Mouse (Mus musculus) testis, adult 2 months (tissue): ENCODE measurements around the gene Cdh26. TPM values are rescaled to one million over a fixed set of nuclear protein-coding genes. Genes with fewer than 3 reads are reported as not detected.

Experiments
- H3K27ac ChIP-seq: fragments of 200-500 bp; 2 replicates; pipeline ENCODE4 v1.5.1; 2012; ENCODE audit warnings: low read depth, low read length; ENCODE audit not compliant: control insufficient read depth, insufficient read depth
- H3K27me3 ChIP-seq: fragments of 200-500 bp; 2 replicates; pipeline ENCODE4 v1.6.1; 2012; ENCODE audit warnings: mild to moderate bottlenecking, low read length, moderate library complexity; ENCODE audit not compliant: control insufficient read depth, insufficient read depth
- H3K36me3 ChIP-seq: fragments of 200-500 bp; 2 replicates; pipeline ENCODE4 v1.6.1; 2012; ENCODE audit warnings: mild to moderate bottlenecking, low read length; ENCODE audit not compliant: control insufficient read depth, insufficient read depth
- H3K4me1 ChIP-seq: fragments of 200-500 bp; 2 replicates; pipeline ENCODE4 v1.6.1; 2012; ENCODE audit warnings: low read length; ENCODE audit not compliant: control insufficient read depth, insufficient read depth
- H3K4me3 ChIP-seq: fragments of 200-500 bp; 2 replicates; pipeline ENCODE4 v1.5.1; 2012; ENCODE audit warnings: low read depth, mild to moderate bottlenecking, low read length, moderate library complexity, mixed read lengths; ENCODE audit not compliant: control insufficient read depth
- CTCF ChIP-seq: fragments of 200-500 bp; IDR thresholded peaks from 2 replicates; pipeline ENCODE4 v1.5.1; 2012; ENCODE audit warnings: low read depth, mild to moderate bottlenecking, inconsistent platforms, low read length, moderate library complexity; ENCODE audit not compliant: control insufficient read depth, insufficient read depth, insufficient replicate concordance
- POLR2A ChIP-seq: fragments of 200-500 bp; IDR thresholded peaks from 2 replicates; pipeline ENCODE4 v1.6.1; 2012; ENCODE audit warnings: low read depth, mild to moderate bottlenecking, inconsistent platforms, low read length, moderate library complexity; ENCODE audit not compliant: control insufficient read depth
- polyA plus RNA-seq: library from polyadenylated mRNA; depleted of rRNA; stranded (reverse); fragments of >200 nt; gene quantifications from 2 replicates; pipeline ENCODE4 v1.2.3, GENCODE M21; 2012; rRNA removed

Cdh26 gene
- 2.4 and 3.5 TPM in 2 replicates for polyA plus RNA-seq

- TF ChIP-seq CTCF (no peak), POLR2A (no peak)
- H3K27me3 ChIP-seq = no peaks in the 10 kb centered on the region
- no peak within 1 kb of the TSS for H3K27ac ChIP-seq
- H3K36me3 ChIP-seq = no peaks in the 10 kb centered on the region
- no peak within 1 kb of the TSS for H3K4me3 ChIP-seq
- H3K4me1 ChIP-seq = no peaks in the 10 kb centered on the region
These were observed at the start of gene Cdh26 for GRCm38 (mm10) chr2:178430231-178430630. Gene Cdh26 (plus strand): TSS chr2:178430531.

- H3K27me3 ChIP-seq = no peaks in the 10 kb centered on the region
- H3K36me3 ChIP-seq = no peaks in the 10 kb centered on the region
- H3K4me3 ChIP-seq = peak within 1 kb of the TSS; percentile 97
- peak within 1 kb of the TSS; percentile 99 for H3K27ac ChIP-seq
- TF ChIP-seq CTCF = peak; percentile 100
- peak; percentile 90 for TF ChIP-seq POLR2A
- H3K4me1 ChIP-seq = no peaks in the 10 kb centered on the region
These were observed 23.1 kb upstream of the Cdh26 start, which contains the start of gene Sycp2 for GRCm38 (mm10) chr2:178407053-178407815. Gene Sycp2 (minus strand): TSS chr2:178407685.

GRCm38 (mm10) chr2:178409024-178409423, 21.3 kb upstream of the Cdh26 start:
- Histone ChIP-seq H3K4me1 (peaks cover 12% of the 10 kb centered on the region), H3K4me3 (no peak overlapping the region), H3K36me3 (no peaks in the 10 kb centered on the region), H3K27me3 (no peaks in the 10 kb centered on the region), H3K27ac (no peak overlapping the region)
- TF ChIP-seq POLR2A = no peak
- TF ChIP-seq CTCF = no peak

GRCm38 (mm10) chr2:178410286-178410685, 20.0 kb upstream of the Cdh26 start:
- TF ChIP-seq POLR2A (no peak), CTCF (no peak)
- no peaks in the 10 kb centered on the region for H3K36me3 ChIP-seq
- H3K27me3 ChIP-seq = no peaks in the 10 kb centered on the region
- H3K4me1 ChIP-seq = peaks cover 18% of the 10 kb centered on the region
- H3K4me3 ChIP-seq = no peak overlapping the region
- no peak overlapping the region for H3K27ac ChIP-seq

- no peak overlapping the region for H3K27ac ChIP-seq
- no peaks in the 10 kb centered on the region for H3K27me3 ChIP-seq
- H3K4me1 ChIP-seq = peaks cover 18% of the 10 kb centered on the region
- no peak for TF ChIP-seq POLR2A
- TF ChIP-seq CTCF = no peak
- no peak overlapping the region for H3K4me3 ChIP-seq
- H3K36me3 ChIP-seq = no peaks in the 10 kb centered on the region
These were observed 17.7 kb upstream of the Cdh26 start for GRCm38 (mm10) chr2:178412598-178412997.

- TF ChIP-seq POLR2A (no peak), CTCF (no peak)
- H3K27ac ChIP-seq = no peak overlapping the region
- H3K4me3 ChIP-seq = peak overlapping the region; percentile 89
- H3K4me1 ChIP-seq = peaks cover 18% of the 10 kb centered on the region
- no peaks in the 10 kb centered on the region for H3K27me3 ChIP-seq
- H3K36me3 ChIP-seq = no peaks in the 10 kb centered on the region
These were observed 17.2 kb upstream of the Cdh26 start for GRCm38 (mm10) chr2:178413081-178413480.

GRCm38 (mm10) chr2:178413481-178414260, 16.7 kb upstream of the Cdh26 start:
- Histone ChIP-seq H3K4me1 (peaks cover 18% of the 10 kb centered on the region), H3K4me3 (peak overlapping the region; percentile 89), H3K27ac (peak overlapping the region; percentile 24; the same call in 1 of the 2 replicates), H3K27me3 (no peaks in the 10 kb centered on the region), H3K36me3 (no peaks in the 10 kb centered on the region)
- TF ChIP-seq CTCF (no peak), POLR2A (no peak)
